Mouse (Mus musculus): ENCODE data around the gene Plekhh2. TPM values are rescaled to one million over a fixed set of nuclear protein-coding genes. Genes with fewer than 3 reads are reported as not detected.

The Plekhh2 gene
- total RNA-seq, 2 experiments from 2014 or later, result 0.25 to 0.81 TPM

DNA sequence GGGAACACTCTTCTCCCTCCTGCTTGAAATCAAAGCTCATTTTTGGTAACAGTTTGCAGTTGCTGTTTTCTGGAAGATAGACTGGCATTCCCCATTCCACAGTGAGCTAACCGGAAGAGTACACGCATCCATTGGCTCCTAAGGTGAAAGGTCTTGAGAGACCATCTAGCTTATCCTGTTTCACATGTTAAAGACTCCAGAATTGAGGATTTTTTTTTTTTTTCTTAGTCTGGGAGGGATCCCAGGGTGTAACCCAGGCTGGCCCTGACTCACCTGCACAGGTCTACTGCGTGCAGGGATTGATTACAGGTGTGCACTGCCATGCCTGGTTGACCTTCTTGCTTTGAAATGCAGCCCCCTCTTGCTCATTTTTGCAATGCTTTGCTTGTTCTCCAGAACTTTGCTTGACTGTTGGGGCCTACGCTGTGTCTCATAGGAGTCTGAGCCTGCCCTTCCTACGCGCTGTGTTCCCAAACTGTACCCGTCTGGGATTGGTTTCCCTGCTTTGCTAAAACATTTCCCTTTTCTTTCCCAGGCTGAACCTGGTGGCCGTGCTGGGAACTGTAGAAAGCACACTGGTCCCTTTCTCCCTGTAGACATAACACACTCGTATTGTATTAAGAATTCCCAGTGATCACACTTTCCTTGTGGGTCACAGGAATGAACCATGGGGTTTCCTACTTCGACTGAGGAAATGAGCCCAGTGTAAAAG is 92.2 kb downstream of the Plekhh2 start:
- no peak for ATAC-seq (replicated peaks; ENCODE audit: poor library complexity)

DNA sequence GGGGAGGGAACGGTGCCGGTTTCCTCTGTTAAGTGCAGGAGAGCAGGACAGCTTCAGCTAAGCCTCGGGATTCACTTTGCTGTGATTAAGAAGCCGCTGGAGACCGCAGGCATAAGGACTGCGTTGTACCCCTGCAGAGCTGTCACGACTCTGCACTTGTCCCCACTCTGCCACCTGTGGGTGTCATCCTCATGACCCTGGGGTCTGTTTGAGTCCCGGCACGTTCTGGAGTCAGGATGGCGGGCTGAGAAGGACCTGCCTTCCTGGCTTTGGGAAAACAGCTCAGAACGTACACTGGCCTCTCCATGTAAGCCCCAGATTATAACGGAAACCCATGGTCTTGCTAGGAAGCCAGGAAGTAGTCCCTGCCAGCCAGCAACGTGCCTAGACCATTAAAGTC is 95.3 kb downstream of the Plekhh2 start:
- no peak for ATAC-seq (replicated peaks; ENCODE audit: poor library complexity)

DNA sequence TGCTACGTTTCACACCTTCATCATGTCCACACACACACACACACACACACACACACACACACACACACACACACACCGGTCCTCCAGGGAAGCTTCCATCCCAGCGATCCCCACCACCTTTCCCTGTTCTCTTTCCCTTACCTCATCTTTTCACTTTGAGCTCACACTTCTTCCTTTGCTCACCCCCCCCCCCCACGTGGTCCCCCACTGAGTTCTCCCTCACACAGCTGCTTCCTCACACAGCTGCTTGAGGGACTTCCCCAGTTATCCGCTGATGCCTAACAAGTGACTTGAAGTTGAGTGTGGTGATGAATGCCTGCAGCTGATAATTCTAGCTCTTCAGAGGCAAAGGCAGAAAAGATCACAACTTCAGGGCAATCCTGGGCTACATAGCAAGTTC is 95.9 kb downstream of the Plekhh2 start:
- ATAC-seq (replicated peaks; ENCODE audit: poor library complexity), result peak; percentile 66

DNA sequence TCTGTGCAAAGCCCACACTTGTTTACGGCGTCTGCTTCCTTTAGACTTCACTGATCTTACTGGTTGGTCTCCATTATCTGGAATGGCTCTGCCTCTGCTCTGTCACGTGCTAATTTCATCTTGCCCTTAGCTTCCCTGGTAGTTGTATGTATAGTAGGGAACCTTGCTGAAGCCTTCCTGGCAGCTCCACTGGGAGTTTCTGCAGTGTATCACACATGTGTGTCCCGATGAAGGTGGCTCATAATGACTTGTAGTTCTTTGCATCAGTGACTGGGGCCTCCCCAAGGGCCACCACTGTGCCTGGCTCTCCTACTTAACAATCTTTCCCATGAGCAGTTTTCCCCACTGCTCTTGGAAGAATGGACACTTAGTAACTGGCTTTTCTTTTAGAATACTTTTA is 96.9 kb downstream of the Plekhh2 start:
- ATAC-seq (replicated peaks; ENCODE audit: poor library complexity), result no peak

DNA sequence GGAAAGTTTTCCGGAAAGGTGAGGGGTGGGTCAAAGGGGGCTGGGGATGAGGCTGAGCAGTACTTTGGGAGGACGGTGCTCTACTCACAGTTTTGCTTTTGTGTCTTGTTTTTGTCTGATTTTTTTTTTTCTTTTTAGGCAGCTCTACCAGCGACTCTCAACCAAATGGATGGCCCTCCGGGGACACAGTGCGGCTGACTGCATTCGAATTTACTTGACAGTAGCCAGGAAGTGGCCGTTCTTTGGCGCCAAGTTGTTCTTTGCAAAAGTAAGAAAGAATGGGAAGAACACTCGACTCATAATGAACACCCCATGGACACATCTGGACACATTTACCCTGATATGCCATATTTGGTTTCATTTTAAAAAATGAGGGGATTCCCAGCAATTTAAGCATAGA is 99.8 kb downstream of the Plekhh2 start:
- ATAC-seq (replicated peaks; ENCODE audit: poor library complexity), result no peak

DNA sequence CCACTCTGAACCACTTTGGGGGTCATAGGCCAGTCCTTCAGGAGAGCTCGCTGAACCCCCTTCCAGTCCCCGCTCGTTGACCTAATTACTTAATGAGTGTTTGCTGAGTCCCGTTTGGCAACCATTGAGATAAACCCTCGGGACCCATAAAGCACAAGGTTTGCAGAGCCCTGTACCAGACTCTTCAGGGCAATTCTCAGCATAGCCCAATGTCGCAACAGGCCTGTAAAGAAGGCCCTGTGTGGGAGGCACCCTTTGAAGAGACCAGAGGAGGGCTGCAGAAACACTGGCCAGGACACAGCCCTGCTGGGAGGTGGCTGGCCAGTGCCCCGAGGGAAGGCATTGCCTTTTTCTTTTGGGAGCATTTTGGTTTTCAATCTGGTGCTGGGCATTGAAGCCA is 100.3 kb downstream of the Plekhh2 start:
- ATAC-seq (replicated peaks; ENCODE audit: poor library complexity), result no peak

DNA sequence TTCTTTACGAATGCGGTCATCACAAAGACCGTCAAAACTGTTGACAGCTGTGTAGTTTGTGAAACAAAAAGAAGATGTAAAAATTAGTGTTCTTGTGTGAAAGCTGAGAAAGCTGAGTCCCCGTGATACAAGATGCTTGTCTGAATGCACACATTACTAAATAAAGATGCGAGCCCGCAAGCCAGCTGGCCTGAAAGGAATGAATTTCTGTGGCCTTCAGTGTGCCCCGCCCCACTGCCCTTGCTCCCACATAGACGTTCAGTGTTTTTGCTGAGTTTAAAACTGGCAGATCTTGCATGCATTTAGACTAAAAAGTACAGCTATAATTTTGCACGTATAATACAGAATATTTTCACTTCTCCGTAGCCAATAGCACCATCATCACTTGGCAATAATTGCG is 104.1 kb downstream of the Plekhh2 start:
- no peak for ATAC-seq (replicated peaks; ENCODE audit: poor library complexity)

DNA sequence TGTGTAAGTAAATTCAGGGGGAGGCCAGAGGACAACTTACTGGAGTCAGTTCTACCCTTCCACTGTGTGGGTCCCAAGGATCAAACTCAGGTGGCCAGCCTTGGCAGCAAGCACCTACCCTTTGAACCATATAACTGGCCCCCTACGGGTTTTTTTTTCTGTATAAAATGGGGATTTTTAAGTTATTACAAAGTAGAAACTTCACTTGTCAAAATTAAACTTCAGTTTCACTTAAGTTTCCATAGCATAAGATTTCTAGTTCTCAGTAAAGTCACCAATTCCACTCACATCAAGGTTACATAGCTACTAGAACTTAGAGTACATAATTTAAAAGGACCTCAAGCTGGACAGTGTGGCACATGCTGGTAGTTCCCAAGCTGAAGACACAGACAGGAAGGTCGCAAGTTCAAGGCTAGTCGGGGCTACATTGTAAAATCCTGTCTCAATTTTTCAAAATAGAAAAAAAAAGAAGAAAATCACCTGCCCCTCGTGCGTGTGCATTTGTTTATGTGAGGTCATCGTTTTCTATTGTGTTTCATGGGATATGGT is 104.9 kb downstream of the Plekhh2 start:
- ATAC-seq (replicated peaks; ENCODE audit: poor library complexity), result no peak

DNA sequence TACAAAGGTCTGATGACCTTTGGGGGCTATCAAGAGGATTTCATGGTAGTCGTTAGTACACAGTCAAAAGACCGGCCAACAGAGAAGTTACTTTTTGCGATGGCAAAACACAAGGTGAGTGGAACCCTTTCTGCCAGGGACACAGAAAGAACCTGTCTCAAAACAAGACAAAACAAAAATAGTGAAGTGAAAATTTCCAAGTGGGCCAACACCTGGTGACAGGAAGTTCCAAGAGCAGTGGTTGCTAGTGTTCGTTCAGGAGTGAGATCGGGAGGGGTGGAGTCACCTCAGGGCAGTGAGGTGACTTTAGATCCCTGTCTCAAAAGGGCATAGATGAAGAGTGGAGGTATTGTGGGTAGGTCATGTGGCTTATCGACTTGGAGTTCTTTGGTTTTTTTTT is 106.3 kb downstream of the Plekhh2 start:
- no peak for ATAC-seq (replicated peaks; ENCODE audit: poor library complexity)

DNA sequence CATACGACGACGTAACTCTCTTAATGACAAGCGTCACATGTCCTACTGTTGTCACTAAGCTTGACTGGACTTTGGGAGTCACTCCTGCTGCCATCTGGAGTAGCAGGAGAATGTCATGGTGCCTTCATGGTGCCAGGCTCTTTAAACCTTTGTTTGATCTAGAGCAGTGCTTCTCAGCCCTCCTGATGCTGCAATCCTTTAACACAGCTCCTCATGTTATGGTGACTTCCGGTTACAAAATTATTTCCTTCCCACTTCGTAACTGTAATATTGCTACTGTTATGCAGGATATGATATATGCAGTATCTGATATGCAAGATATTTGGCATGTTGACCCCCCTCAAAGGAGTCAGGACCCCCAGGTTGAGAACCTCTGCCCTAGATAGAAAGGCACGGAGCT is 107.4 kb downstream of the Plekhh2 start:
- peak; percentile 83 for ATAC-seq (replicated peaks; ENCODE audit: poor library complexity)

DNA sequence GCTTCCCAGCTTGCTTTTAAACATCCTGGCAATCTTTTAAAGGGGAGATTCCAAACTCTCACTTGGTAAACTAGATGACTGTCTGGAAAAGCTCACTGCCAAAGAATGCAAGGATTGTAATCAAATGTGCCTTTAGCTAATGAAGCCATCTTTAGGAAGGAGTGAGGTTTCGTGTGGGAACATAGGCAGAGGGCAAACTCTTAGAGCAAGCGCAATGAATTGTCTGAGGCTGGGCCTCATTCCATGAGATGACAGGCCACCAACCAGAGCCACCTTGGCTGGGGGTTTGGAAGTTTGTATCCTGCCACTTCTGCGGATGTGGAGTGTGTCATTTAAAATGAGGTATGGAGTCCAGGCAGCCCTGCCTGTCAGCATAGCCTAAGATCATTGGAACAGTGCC is 108.4 kb downstream of the Plekhh2 start:
- ATAC-seq (replicated peaks; ENCODE audit: poor library complexity), result no peak

DNA sequence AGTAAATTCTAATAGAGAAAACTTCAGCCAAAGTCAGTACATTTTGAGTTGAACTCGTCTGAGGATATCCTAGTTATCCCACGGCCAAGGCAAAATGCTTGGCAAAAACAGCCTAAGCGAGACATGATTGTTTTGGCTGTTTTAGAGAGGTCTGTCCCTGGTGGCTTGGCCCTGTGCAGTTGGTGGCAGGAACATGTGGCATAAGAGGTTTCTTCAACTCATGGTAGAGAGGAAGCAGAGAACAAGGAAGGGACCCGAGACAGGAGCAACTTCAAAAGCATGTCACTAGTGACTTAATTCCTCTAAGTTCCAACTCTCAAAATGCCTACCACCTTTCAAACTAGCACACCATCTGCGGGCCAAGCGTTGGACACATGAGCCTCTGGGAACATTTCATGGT is 108.9 kb downstream of the Plekhh2 start:
- peak; percentile 56 for ATAC-seq (replicated peaks; ENCODE audit: poor library complexity)

DNA sequence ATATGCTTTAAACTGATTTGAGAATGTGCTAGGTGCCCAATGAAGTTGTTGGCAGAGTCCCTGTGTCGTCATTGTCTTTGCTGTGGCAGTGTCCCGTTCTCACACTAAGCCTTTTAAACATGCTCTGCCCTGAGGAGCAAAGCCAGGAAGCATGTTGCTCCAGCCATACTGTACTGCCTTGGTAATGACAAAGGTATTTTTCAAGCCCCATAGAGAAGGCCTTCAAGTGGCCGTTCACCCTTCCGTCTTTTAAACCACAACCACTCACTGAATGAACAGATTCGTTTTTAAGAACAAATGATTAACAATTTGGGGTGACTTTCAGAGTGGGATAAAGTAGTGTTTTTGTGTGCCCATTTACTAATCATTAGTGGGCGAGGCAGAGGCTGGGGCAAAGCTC is 109.5 kb downstream of the Plekhh2 start:
- no peak for ATAC-seq (replicated peaks; ENCODE audit: poor library complexity)

DNA sequence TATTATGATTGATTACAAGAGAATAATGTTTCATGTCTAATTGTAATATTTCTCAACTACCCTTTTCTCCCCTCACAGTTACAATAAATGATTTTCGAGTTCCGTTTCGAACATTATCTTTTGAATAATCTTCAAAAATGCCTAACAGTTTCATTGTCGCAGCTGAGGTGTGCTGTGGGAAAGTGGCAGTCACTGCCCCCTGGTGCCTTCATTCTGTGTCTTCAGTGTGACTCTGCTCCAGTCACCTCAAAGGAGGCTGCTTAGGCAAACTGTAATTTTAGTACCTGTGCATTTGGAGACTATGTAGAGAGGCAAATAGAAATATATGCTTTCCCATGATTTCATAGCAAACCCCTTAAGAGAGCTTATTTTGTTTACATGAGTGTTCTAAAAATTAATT is 110.3 kb downstream of the Plekhh2 start:
- ATAC-seq (replicated peaks; ENCODE audit: poor library complexity), result no peak

DNA sequence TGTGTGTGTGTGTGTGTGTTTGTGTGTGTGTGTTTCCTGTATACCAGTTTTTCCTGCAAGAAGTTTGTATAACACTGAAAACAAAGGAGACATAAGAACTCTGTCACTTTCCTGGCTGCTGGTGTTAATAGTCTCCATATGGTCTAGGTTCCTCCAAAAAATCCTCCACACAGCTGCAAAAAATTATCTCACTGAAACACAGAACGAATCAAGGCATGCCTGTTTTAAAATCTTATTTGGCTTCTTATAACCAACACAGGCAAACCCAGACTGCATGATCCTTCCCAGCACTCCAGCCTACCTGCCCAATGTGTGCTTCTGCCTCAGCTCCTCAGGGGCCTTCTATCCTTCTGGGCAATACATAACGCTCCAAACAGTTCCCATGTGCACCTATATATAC is 111.2 kb downstream of the Plekhh2 start:
- no peak for ATAC-seq (replicated peaks; ENCODE audit: poor library complexity)

DNA sequence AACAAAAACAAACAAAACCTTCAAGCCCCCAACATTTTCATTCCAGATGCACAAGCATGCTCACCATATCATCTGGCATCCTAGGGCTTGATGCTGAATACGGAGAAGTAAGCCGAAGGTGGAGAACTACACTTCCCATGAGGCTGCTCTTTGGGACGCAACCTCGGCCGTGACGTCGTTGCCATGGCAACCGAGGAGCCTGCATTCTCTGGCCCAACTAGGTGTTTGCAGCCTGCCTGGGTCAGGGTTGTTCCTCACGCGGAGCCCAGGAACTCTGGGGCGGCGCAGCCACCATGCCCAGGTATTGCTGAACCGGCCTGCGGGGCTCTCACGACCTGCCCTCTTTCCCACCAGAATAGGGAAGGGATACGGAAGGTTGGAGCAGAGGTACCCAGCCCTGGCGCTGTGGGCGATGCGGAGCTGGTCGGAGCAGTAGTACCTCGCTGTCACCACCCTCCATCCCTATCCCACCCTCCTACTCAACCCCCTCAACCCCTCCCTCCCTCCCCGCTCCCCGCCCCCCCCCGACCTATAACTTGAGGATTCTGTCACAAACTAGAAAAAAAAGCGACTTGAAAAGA is 114.7 kb downstream of the Plekhh2 start, which contains the start of gene Dync2li1:
Dync2li1 (plus strand) TSS at position 221 of the 581 bp plus-strand sequence.
- peak; percentile 99 for ATAC-seq (replicated peaks; ENCODE audit: poor library complexity)

DNA sequence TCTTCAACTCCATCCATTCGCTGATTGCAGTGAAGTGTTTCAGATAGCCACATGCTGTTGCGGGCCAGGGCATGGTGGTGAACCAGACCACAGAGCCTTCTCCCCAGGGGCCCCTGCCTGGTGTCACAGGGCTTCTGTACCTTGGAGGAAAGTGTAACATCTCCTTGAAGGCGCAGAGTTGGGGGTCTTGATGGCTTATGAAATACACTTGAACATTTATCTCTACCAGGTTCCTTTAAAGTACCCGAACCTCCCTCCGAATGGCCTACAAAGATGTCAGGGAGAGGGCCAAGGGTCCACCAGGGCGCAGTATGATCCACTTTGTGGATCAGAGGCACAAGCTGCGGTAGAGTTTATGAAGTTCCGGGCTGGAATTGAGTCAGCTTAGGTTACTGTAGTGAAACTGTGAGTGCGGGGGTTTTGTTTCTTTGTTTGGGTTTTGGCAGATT is 115.2 kb downstream of the Plekhh2 start:
- ATAC-seq (replicated peaks; ENCODE audit: poor library complexity), result no peak

DNA sequence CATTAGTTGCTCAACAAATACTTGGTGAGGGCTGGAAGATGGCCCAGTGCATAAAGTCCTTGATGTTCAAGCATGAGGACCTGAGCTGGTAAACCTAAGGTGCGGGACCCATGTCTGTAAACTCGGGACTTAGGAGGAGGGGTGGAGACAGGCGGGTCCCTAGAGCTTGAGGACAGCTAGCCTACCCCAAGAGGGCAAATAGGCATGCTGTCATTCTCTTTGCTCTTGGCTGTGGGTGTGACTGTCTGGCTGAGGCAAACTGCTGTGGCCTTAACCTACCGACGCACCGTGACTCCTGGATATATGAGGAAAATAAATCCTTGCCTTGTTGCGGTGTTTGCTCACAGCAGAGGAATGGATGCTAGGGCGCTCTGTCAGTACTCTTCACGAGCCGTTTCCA is 116.0 kb downstream of the Plekhh2 start:
- ATAC-seq (replicated peaks; ENCODE audit: poor library complexity), result no peak

DNA sequence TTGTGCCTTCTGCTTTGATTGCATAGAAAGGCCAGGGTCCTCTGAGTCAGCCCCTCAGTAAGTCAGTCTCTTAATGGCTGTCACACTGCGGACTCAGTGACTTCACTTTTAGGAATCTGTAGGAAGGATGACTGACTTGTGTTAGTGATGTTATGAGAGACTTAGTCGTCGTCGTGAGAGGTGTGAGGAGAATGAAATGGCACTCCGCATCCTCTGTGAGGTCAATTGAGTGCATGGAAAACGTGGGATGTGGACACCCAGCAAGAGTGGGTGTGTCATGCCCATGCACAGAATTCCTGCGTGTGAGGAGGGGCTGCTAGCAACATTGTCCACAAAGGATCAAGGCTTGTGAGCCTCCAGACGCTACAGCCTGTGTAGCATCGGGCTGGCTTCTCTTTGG is 116.9 kb downstream of the Plekhh2 start:
- ATAC-seq (replicated peaks; ENCODE audit: poor library complexity), result no peak

DNA sequence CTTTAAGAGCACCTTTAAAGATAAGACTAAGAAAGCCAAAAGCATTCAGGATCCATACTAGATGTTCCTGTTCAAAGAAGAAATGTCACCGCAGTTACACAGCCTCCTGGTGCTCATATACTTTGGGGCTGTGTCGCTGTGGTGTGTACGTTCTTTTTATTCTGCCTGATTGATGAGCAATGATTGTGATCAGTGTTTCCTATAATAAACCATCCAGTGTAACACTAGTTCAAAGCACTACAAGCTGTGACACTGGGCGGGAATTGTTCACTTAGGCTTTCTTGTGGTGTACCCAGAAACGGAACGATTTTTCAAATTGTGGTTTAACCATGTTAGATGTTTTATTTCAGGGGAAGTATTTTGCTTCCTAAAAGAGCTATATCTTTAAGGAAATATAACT is 120.1 kb downstream of the Plekhh2 start:
- ATAC-seq (replicated peaks; ENCODE audit: poor library complexity), result no peak

DNA sequence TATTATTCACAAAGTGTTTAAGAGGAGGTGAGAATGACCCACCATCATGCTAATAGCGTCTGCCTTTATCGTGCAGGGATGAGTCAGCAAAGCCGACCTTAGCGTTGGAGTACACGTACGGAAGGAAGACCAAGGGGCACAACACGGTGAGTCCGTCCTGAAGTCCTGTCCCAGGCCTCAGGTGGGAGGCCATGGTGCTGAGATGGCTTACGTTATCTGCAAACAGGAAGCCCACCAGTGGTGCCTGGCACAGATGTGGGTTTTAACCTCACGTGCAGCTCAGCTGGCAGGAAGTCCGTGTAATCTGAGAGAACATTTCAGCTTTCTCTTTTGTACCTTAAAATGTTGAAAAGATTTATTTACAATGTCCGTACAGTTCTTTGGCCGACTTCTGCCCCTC is 121.7 kb downstream of the Plekhh2 start:
- peak; percentile 74 for ATAC-seq (replicated peaks; ENCODE audit: poor library complexity)

DNA sequence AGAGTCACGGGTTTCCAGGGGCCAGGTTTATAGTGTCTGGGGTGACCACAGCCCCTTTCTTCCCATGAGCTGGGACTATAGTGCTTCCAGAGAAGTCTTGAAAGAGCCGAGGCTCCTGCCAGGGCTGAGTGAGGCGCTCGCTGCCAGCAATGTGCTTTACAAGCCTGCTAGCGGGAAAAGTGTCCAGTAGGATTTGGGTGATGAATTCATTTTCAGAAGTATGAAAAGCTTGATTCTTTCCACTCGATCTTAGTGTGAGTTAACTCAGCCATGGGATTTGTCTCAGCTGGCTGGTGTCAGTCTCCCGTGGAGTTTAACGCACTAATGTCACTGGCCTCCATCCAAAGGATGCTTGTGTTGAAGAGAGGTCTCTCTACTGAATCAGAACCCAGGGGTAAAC is 124.6 kb downstream of the Plekhh2 start:
- ATAC-seq (replicated peaks; ENCODE audit: poor library complexity), result no peak

Data from megakaryocyte progenitor cell, adult 5-6 weeks (primary cell).